Mouse (Mus musculus) Patski (cell line): ENCODE results near the gene Fut2. TPM values are rescaled to one million over a fixed set of nuclear protein-coding genes. Genes with fewer than 3 reads are reported as not detected.

Source experiments
- ATAC-seq: fragments of 100-300 bp; one replicate; pipeline ENCODE4 v1.8.0; 2021
- CTCF ChIA-PET: fragments of 350-600 bp; sonication (Branson Sonifier 250); formaldehyde crosslinking; loops from one replicate; lab custom pipeline; 2022; ENCODE audit warnings: inconsistent platforms; lab: Charles Lee
- POLR2A ChIA-PET: fragments of 350-600 bp; sonication (Branson Sonifier 250); formaldehyde crosslinking; loops from one replicate; lab custom pipeline; 2022; ENCODE audit warnings: antibody characterized with exemption, inconsistent platforms; lab: Charles Lee
- DNase-seq: peaks from one replicate; pipeline ENCODE4 v3.0.0-alpha.2; 2011; ENCODE audit warnings: low read depth, low spot score
- H3K27me3 ChIP-seq: fragments of 371-371 bp; one replicate; pipeline ENCODE4 v1.5.1; 2021
- CTCF ChIP-seq: fragments of 100-300 bp; IDR thresholded peaks from one replicate; pipeline ENCODE4 v1.5.1; 2021
- in situ Hi-C: fragments of 300-500 bp; cut with MboI; formaldehyde crosslinking; loops from 3 replicates; pipeline ENCODE4 v1.11.1; 2018; ENCODE audit warnings: low pct_unique_long_range_greater_than_20kb, mixed read lengths
- polyA plus RNA-seq: library from polyadenylated mRNA; unstranded; gene quantifications from one replicate; pipeline ENCODE4 v1.2.3, GENCODE M21; 2021

Gene Fut2
- polyA plus RNA-seq: 0.23 TPM

- ATAC-seq: no peak
- ChIA-PET CTCF (interaction anchor here (1.9 to 2.6 kb wide), 2 partner anchors 10 to 17 kb away, joined by 6 to 10 read pairs; partner anchors contain the start of gene Ntn5), POLR2A (no interaction called here)
- in situ Hi-C loops: no loop called here
- no peak for TF ChIP-seq CTCF
- no peak for DNase-seq
- H3K27me3 ChIP-seq: no peaks in the 10 kb centered on the region
These were observed at the start of gene Fut2 for GRCm38 (mm10) chr7:45666161-45666560. Gene Fut2, minus strand, starts transcription at chr7:45666394.

- no peaks in the 10 kb centered on the region for H3K27me3 ChIP-seq
- ATAC-seq: peak; percentile 82
- ChIA-PET CTCF (no interaction called here), POLR2A (no interaction called here)
- in situ Hi-C loops: loop anchor here (25.0 kb wide), 1 partner anchor 853 kb away; the partner anchor contains the start of genes Pnkp and Ptov1
- no peak for TF ChIP-seq CTCF
- DNase-seq: no peak
These were observed 49.0 kb upstream of the Fut2 start, which contains the start of gene Rpl18 for GRCm38 (mm10) chr7:45715090-45715708. Gene Rpl18, plus strand, starts transcription at chr7:45715457.

- POLR2A ChIA-PET: no interaction called here
- CTCF ChIA-PET: no interaction called here
- in situ Hi-C loops: loop anchor here (25.0 kb wide), 1 partner anchor 852 kb away; the partner anchor contains the start of genes Pnkp and Ptov1
- no peak for TF ChIP-seq CTCF
- ATAC-seq: peak; percentile 7
- DNase-seq: no peak
- no peaks in the 10 kb centered on the region for H3K27me3 ChIP-seq
These were observed 48.5 kb upstream of the Fut2 start for GRCm38 (mm10) chr7:45714630-45715089.

GRCm38 (mm10) chr7:45713881-45714520, 47.8 kb upstream of the Fut2 start:
- CTCF ChIA-PET: no interaction called here
- in situ Hi-C loops: loop anchor here (25.0 kb wide), 1 partner anchor 852 kb away; the partner anchor contains the start of genes Pnkp and Ptov1
- ATAC-seq (no peak), DNase-seq (no peak)
- TF ChIP-seq CTCF: no peak
- no peaks in the 10 kb centered on the region for H3K27me3 ChIP-seq
- POLR2A ChIA-PET: no interaction called here

GRCm38 (mm10) chr7:45713396-45713795, 47.2 kb upstream of the Fut2 start:
- DNase-seq (no peak), ATAC-seq (no peak)
- ChIA-PET CTCF (no interaction called here), POLR2A (no interaction called here)
- in situ Hi-C loops: loop anchor here (25.0 kb wide), 1 partner anchor 851 kb away; the partner anchor contains the start of genes Pnkp and Ptov1
- no peaks in the 10 kb centered on the region for H3K27me3 ChIP-seq
- TF ChIP-seq CTCF: no peak

GRCm38 (mm10) chr7:45712022-45712757, 46.0 kb upstream of the Fut2 start:
- ChIA-PET CTCF (no interaction called here), POLR2A (no interaction called here)
- no peak for DNase-seq
- in situ Hi-C loops: loop anchor here (25.0 kb wide), 1 partner anchor 850 kb away; the partner anchor contains the start of genes Pnkp and Ptov1
- no peak for ATAC-seq
- no peak for TF ChIP-seq CTCF
- H3K27me3 ChIP-seq: no peaks in the 10 kb centered on the region

- no peak for TF ChIP-seq CTCF
- H3K27me3 ChIP-seq: no peaks in the 10 kb centered on the region
- POLR2A ChIA-PET: no interaction called here
- no peak for ATAC-seq
- in situ Hi-C loops: loop anchor here (25.0 kb wide), 1 partner anchor 849 kb away; the partner anchor contains the start of genes Pnkp and Ptov1
- CTCF ChIA-PET: no interaction called here
- DNase-seq: no peak
These were observed 45.3 kb upstream of the Fut2 start for GRCm38 (mm10) chr7:45711316-45712021.

GRCm38 (mm10) chr7:45710477-45711191, 44.4 kb upstream of the Fut2 start:
- TF ChIP-seq CTCF: no peak
- ChIA-PET POLR2A (no interaction called here), CTCF (no interaction called here)
- ATAC-seq (no peak), DNase-seq (no peak)
- in situ Hi-C loops: loop anchor here (25.0 kb wide), 1 partner anchor 848 kb away; the partner anchor contains the start of genes Pnkp and Ptov1
- no peaks in the 10 kb centered on the region for H3K27me3 ChIP-seq

GRCm38 (mm10) chr7:45709677-45710355, 43.6 kb upstream of the Fut2 start:
- no peak for ATAC-seq
- no peak for DNase-seq
- POLR2A ChIA-PET: interaction anchor here (3.6 kb wide), 1 partner anchor 8 kb away, joined by 28 read pairs; the partner anchor contains the start of gene Sphk2
- CTCF ChIA-PET: interaction anchor here (1.1 kb wide), 1 partner anchor 275 kb away, joined by 3 read pairs; the partner anchor contains the start of gene Gys1
- in situ Hi-C loops: loop anchor here (25.0 kb wide), 1 partner anchor 848 kb away; the partner anchor contains the start of genes Pnkp and Ptov1
- no peaks in the 10 kb centered on the region for H3K27me3 ChIP-seq
- TF ChIP-seq CTCF: no peak
